Mouse (Mus musculus): ENCODE measurements around the gene Slc36a4. TPM values are rescaled to one million over a fixed set of nuclear protein-coding genes. Genes with fewer than 3 reads are reported as not detected.

The Slc36a4 gene
- 10 to 100 TPM; 50.4 to 51.9 TPM for total RNA-seq (2021)

DNA sequence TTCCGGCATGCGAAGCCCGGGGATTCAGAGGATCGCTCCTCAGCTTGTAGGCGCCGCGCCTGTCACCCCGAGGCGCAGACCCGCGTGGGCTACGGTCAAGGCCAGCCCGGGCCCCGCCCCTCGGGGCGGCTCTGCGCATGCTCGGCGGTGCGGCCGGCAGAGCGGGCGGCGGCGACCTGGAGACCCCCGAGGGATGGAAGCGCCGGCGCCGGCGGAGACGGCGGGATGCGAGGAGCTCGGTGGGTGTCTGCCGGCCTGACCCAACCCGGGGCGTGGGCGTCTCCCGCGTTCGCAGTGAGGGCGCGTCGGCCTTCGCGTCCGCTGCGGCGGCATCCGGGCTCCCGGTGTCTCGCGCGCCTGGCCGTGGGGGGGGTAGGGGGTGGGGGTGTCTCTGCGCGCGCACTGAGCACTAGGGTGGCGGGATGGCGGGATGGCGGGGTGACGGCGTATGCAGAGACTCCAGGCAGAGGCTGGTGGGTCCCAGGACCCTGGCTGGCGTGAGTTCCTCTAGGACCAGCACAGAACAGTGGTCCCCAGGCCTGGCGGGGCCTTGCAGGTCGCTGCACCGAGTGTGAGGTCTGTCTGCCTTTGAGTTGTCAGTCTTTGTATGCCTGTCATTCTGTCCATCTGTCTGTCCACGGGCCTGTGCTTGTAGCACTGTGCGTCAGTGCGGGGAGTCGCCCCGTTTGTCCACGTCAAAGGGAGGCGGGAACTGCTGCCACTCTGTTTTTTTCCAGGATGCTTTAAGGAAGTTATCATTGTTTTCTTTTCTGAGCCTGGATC is at the start of gene Slc36a4:
Gene Slc36a4 (plus strand): TSS at position 140 of the 783 bp plus-strand sequence.
- intact Hi-C loops (cut with DNase I) = no loop called here
- DNase-seq (ENCODE audit: extremely low spot score in 1 of 2, low spot score in 2 of 2) = peak; percentile 45 to 88

DNA sequence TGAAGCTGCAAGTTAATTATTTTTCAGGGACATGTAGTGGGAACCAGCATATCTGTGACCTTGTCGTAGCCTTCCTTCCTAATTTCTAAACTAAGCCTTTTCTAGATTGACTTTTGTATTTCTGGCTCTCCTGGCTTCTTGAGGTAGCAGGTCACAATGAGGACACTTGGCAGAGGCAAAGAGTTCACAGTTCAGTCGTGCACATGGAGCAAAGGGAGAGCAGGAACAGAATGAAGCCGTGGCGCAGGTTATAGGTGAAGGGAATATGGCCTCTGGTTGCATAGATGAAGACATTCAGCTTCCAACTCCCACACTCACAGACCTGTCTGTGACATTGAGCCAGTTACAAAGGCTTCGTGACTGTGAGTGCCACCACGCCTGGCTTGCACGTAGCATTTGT is 44.9 kb upstream of the Slc36a4 start:
- no peak for DNase-seq (ENCODE audit: extremely low spot score in 1 of 2, low spot score in 2 of 2)
- intact Hi-C loops (cut with DNase I) = no loop called here

DNA sequence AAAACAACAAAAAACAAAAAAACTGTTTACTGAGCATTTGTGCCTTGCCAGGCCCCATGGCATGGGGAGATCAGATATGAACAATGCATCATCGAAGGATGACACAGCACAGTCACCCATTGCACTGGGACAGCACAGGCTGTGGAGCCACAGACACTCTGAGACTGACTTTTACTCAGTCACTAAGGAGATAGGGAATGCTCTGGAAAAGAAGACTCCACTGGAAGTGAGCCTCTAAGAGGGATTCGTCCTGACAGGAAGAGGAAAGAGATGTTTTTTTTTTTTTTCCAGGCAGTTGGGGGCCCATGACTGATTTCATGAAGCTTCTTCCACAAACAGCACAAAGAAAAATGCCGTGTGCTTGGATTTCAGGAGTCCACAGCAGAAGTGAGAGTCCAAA is 40.1 kb upstream of the Slc36a4 start:
- DNase-seq (ENCODE audit: extremely low spot score in 1 of 2, low spot score in 2 of 2) = no peak
- intact Hi-C loops (cut with DNase I) = no loop called here

DNA sequence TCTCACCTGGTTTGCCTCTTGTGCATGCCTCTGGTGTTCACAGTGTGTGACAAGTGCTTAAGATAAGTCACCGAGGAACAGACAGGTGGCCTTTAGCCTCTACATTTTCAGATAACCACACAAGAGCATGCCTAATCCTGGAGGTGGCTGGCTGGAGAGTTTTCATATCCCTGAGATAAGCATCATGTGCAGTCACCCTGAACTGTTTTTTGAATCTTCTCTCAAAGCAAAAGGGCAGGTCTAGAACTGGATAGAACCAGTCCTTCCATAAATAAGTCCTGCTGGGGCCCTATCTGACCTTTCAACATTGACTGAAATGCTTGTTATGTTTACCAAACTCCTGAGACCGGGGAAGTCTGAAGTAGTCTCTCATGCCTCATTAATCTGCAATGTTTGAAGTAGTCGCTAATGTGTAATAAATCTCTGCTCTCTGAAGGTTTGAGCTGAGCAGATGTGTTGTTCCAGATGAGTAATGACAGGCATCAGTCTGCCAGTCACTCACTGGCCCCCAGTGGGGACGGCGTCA is 39.5 kb upstream of the Slc36a4 start:
- DNase-seq (ENCODE audit: extremely low spot score in 1 of 2, low spot score in 2 of 2) = no peak
- intact Hi-C loops (cut with DNase I) = no loop called here

DNA sequence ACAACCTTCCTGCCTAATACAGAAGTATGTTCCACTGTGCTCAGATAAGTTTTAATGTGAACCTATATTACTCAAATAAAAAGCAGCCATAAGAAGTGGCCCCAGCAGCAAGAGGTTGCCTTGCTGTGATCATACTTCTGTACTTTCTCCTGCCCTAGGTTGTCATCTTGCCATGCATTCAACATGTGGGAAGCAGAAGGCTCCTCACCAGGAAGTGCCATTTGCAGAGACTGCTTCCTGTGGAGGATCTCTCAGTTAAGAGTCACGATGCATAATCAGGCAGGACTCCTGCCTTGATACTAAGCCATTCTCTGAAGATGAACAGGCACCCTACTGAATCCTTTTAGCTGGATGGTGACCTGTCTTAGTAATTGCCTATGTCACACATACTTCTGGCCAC is 37.3 kb upstream of the Slc36a4 start:
- intact Hi-C loops (cut with DNase I) = no loop called here
- no peak for DNase-seq (ENCODE audit: extremely low spot score in 1 of 2, low spot score in 2 of 2)

DNA sequence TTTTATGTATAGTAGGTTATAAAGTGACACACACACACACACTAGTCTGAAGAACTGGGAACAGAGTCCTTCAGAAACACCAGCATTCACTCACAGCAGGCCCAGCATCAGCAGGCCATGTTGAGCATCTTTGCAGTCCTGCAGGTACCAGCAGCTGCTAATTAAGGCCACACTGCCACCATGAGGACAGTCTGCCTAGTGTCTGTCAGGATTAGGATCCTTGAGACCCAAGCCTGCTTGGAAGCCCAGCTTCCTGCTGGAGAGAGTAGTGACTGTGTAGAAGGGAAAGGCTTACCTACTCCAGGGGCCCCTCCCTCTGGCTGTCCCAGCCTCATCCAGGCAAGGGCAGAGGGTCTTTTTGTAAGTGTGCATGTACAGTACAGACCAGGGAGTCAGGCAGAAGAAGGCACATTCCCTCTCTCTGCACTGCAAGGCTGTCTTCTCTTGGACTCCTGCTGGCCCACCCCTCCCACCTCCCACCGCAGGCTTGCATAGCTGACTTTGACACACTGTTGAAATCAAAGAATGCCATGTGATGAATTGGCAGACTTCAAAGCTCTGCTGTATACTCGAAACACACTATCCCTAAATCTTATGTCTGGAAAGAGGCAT is 27.6 kb upstream of the Slc36a4 start:
- DNase-seq (ENCODE audit: extremely low spot score in 1 of 2, low spot score in 2 of 2) = peak; percentile 74 to 82
- intact Hi-C loops (cut with DNase I) = loop anchor here (2.0 to 5.0 kb wide), 2 partner anchors 190 to 315 kb away; partner anchors contain the start of gene Smco4

DNA sequence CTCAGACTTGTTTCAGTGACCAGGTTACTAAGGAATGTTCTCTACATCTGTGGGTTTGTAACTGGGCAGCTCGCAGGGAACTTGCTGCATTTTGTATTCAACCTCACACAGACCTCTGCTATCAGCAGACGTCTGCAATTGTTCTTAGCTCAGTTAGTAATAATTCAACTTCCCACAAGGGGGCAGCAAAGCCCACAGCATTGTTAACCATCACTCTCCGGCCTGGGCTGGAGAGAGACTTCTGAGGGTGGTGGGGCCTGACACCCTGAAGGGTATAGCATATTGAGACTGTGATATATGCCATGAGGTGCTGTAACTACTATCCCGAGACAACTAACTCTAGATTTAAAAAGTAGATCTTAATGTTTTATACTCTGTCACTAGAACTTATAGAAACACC is 24.3 kb upstream of the Slc36a4 start:
- intact Hi-C loops (cut with DNase I) = loop anchor here (2.0 kb wide), 1 partner anchor 196 kb away; no protein-coding TSS in a partner anchor
- DNase-seq (ENCODE audit: extremely low spot score in 1 of 2, low spot score in 2 of 2) = peak; percentile 53 to 57

DNA sequence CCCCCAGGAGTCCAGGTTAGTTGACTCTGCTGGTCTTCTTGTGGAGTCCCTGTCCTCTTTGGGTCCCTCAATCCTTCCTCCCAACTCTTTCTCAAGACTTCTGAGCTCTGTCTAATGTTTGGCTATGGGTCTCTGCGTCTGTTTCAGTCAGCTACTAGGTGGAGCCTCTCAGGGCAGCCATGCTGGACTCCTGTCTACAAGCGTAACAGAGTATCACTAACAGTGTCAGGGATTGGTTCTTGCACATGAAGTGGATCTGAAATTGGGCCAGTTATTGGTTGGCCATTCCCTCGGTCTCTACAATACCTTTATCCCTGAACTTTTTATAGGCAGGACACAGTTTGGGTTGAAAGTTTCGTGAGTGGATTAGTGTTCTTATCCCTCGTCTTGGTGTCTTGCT is 22.2 kb upstream of the Slc36a4 start:
- intact Hi-C loops (cut with DNase I) = no loop called here
- no peak for DNase-seq (ENCODE audit: extremely low spot score in 1 of 2, low spot score in 2 of 2)

DNA sequence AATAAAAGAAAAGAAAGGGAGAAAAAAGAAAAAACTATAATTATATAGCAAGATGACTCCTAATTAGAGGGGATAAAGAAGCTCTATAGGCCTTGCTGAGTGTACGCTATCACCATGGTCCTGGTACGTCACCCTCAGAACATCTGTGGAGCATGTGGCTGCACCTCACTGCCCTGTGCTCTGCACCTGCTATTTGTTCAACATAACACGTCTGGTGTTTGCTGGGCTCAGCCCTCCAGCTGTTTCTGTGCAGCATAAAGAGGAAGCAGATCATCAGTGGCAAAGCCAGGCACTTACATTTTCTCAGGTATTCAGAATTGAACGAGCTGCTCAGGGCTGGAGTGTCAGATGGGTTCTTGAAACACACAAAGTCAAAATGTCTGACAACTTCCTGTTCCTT is 15.7 kb upstream of the Slc36a4 start:
- intact Hi-C loops (cut with DNase I) = no loop called here
- no peak for DNase-seq (ENCODE audit: extremely low spot score in 1 of 2, low spot score in 2 of 2)

DNA sequence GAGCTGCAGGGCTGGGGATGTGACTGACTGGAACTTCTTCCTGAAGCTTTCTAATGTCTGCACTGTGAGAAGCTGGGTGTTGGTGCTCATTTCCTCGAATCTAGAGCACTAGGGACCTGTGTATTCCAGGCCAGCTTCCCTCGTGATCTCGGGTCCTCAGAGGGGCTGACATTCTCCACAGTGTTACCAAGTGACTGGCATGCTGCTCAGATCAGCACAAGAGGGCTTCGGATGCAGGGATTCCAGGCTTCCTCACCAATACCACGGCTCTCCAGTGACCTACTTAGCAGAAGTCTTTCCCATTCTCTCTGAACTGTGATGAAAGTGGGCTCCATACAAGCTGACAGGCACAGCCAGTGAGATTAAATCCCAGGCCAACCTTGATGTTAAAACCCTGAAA is 14.5 kb upstream of the Slc36a4 start:
- no peak for DNase-seq (ENCODE audit: extremely low spot score in 1 of 2, low spot score in 2 of 2)
- intact Hi-C loops (cut with DNase I) = no loop called here

DNA sequence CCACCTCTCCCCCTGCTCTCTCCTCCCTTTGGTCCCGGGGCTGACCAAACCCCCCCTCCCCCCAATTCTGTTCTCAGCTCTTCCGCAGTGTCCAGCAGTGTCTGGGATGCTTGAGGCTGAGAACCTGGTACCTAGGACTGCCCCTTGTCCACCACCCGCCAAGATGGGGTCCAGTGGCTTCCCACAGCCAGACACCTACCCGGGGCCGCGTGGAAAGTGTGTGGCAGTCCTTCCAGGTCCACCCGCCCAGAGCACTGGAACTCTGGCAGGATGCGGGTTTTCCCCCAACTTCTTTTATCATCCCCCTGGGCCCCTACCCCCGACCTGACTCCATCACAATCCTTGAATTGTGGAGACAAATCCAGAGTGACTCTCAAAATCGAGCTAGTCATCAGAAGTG is 3.8 kb upstream of the Slc36a4 start:
- no peak for DNase-seq (ENCODE audit: extremely low spot score in 1 of 2, low spot score in 2 of 2)
- intact Hi-C loops (cut with DNase I) = no loop called here

DNA sequence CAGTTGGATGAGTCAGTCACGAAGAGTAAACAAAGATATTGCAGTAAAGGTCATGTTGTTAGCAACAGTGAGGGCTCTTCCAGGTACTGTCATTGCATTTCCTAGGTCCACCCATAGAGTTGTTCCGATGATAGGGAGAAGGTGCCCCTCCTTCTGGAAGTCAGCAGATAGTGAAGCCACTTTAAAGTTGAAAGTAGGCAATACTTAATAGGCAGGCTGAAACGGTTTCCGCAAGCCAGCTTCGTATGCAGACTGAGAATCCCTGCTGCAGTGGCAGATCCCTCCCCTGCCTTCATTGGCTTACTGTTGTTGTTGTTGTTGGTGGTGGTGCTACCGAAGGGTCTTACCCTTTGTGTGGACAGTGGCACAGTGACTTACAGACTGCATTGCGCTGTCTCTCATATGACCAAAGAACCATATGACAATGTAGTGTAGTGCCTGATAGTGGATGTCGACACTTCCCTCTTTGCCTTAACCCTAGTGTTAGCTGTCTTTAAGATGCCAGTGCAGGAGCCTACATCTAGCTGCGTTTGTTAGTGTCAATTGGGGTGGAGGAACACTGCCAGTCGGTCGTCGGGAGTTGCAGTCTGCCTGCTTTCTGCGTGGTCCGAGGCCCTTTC is 449 bp upstream of the Slc36a4 start:
- no peak for DNase-seq (ENCODE audit: extremely low spot score in 1 of 2, low spot score in 2 of 2)
- intact Hi-C loops (cut with DNase I) = no loop called here

DNA sequence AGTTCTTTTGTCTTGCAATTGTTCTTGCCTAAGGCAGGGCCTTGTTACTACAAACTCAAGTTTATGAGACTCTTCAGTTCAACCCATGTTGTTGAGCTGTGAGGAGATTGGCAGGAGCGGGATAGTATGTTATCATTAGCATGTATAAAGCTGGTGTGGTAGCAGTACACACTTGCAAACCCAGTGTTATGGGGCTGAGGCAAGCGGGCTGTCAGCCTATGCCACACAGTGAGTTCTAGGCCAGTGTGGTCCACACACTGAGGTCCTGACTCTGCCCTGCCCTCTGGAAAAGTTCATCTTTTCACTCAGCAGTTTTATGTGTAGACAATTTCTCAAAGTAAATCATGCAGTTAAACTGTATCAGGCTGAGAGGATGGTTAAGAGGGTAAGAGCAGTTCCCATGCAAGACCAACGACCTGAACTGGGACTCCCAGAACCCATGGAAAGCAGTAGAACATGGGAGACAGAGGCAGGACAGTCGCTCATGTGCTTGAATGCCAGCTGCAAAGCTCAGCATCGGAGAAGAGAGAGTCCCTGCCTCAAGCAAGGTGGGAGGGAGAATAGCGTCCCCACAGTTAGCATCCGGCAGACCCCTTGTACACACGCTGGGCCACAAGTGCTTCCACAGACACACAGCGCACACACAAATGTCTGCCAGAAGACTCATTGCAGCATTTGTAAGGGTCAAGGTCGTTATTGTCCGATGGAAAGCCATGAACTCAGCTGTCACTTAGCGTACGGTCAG is 1.5 kb downstream of the Slc36a4 start:
- intact Hi-C loops (cut with DNase I) = no loop called here
- no peak for DNase-seq (ENCODE audit: extremely low spot score in 1 of 2, low spot score in 2 of 2)

DNA sequence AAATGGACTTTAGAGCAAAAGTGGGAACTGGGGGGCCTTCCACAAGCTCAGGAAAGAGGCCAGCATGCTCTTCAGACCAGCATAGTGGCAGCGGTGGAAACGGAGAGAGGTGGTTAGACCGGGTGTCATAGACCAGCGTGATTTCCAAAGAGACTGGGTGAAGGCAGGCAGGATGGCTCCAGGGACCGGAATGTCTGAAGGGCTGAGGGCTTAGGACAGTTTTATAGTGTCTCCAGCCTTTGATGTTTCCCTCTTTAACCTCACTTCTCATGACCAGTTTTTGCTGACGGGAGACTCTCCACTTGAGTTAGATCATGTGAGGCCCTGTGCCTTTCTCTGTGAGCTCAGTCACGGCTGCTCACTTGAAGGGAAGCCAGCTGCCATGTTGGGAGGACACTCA is 2.1 kb downstream of the Slc36a4 start:
- no peak for DNase-seq (ENCODE audit: extremely low spot score in 1 of 2, low spot score in 2 of 2)
- intact Hi-C loops (cut with DNase I) = no loop called here

DNA sequence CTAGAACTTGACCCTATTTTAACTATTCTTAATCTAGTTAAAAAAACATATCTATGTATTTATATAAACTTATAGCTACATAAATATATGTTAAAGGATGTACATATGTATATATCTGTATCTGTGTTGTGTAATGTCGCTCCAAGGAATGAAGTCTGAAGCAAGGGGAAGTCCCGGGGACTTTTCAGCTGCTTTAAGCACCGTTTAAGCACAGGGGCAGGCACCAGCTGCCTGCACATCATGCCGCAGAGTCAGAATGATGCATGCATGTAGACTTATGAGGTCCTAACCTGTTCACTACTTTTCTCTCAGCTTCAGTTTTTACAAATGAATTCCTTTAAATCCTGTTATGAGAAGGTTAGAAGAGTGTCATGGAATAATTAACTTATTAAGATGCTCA is 5.3 kb downstream of the Slc36a4 start:
- intact Hi-C loops (cut with DNase I) = no loop called here
- no peak for DNase-seq (ENCODE audit: extremely low spot score in 1 of 2, low spot score in 2 of 2)

DNA sequence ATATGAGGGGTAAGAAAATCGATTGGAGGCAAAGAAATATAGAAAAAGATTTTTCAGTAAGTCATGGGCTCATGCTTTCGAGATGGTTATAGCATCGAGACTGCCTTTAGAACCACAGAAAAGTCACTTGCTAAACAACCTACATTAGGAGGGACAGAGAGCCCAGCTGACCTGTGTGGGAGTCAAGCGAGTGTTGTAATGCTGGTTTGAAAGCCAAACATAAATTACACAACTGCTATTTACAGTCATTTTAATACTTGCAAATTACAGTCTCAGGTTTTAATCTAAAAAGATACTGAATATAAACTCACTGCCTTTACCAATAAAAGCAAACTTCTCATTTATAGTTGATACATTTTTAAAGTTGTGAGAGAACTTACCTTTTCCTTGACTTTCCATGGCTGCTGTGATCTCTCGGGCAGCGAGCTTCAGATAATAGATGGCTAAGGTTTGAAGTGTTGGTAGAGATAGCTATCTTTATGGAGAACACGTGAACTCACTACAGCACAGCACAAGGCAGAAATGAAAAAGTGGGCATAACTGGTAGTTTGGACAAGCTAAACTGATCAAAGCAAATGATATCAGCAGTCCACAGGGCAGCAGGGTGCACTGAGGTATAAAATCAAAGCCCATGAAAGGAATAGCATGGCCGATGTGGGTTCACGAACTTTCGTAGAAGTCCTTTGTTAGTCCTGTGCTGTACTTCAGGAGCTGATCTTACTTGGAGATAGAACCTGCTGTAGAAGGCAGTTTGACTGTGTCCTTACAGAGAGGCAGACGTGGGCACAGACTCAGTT is 5.9 kb downstream of the Slc36a4 start:
- intact Hi-C loops (cut with DNase I) = no loop called here
- DNase-seq (ENCODE audit: extremely low spot score in 1 of 2, low spot score in 2 of 2) = no peak

DNA sequence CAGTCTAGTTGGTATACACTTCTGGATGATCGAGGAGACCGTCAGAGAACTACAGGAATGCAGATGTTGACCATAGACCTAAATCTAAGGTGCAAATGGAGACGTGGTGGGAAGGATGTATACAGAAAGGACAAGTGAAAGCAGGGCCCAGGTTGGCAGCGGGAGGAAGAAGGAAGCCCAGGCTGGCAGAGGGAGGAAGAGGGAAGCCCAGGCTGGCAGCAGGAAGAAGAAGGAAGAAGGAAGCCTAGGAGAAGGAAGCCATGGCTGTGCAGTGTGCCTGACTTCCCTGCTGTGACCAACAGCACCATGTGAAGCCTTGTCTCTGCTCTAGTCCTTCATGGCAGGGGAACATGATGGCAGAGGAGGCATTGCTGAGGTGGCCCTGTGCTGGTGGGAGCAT is 7.8 kb downstream of the Slc36a4 start:
- no peak for DNase-seq (ENCODE audit: extremely low spot score in 1 of 2, low spot score in 2 of 2)
- intact Hi-C loops (cut with DNase I) = no loop called here

DNA sequence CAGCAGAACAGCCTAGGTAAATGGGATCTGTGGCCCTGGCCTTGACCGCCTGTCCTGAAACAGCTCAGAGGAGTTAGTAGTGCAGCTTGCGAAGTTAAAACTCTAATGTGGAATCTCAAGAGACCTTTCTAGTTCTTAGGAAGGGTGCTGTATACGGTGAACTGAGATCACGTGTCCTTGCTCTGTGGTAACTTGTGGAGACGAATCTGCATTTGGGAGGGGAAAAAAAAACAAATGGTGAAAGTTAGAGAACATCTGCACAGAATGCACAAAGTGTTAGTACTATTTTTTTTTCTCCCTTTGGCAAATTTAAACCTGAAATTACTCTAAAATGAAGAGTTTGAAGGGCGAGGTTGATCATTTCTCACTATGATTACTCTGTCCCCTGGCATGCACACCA is 8.8 kb downstream of the Slc36a4 start:
- DNase-seq (ENCODE audit: extremely low spot score in 1 of 2, low spot score in 2 of 2) = no peak
- intact Hi-C loops (cut with DNase I) = no loop called here

DNA sequence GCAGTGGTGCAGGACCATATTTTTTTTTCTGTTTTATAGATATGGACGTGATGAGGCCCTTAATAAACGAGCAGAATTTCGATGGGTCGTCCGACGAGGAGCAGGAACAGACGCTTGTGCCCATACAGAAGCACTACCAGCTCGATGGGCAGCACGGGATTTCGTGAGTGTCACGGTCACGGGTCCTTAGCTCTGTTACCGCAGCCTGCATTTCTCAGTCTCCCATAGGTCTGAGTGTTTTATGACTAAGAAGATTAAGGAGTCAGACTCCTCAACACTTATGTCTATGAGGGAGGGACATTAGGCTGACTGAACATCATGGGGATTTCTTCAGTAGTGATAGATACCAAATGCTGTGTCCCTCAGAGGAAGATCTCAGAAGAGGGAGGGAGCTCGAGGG is 10.1 kb downstream of the Slc36a4 start:
- intact Hi-C loops (cut with DNase I) = no loop called here
- DNase-seq (ENCODE audit: extremely low spot score in 1 of 2, low spot score in 2 of 2) = no peak
